Mouse (Mus musculus) heart, embryonic 10.5 days (tissue): ENCODE measurements around the gene Radil. TPM values are rescaled to one million over a fixed set of nuclear protein-coding genes. Genes with fewer than 3 reads are reported as not detected.

ENCODE experiments used
- DNase-seq: peaks from one replicate; pipeline ENCODE4 v3.0.0-alpha.2; 2017; ENCODE audit warnings: low spot score
- H3K27ac ChIP-seq: fragments of 300-500 bp; sonication (generic); 2 replicates; pipeline ENCODE4 v1.5.1; 2016; ENCODE audit warnings: mild to moderate bottlenecking
- H3K27me3 ChIP-seq: fragments of 300-500 bp; sonication (generic); 2 replicates; pipeline ENCODE4 v1.6.1; 2016; ENCODE audit warnings: mild to moderate bottlenecking; ENCODE audit not compliant: poor library complexity, insufficient read depth, severe bottlenecking
- H3K36me3 ChIP-seq: fragments of 300-500 bp; sonication (generic); 2 replicates; pipeline ENCODE4 v1.6.1; 2016; ENCODE audit warnings: mild to moderate bottlenecking, moderate library complexity
- H3K4me1 ChIP-seq: fragments of 300-500 bp; sonication (generic); 2 replicates; pipeline ENCODE4 v1.6.1; 2016; ENCODE audit warnings: mild to moderate bottlenecking
- H3K4me3 ChIP-seq: fragments of 300-500 bp; sonication (generic); 2 replicates; pipeline ENCODE4 v1.5.1; 2016; ENCODE audit warnings: mild to moderate bottlenecking, moderate library complexity
- H3K9me3 ChIP-seq: fragments of 300-500 bp; sonication (generic); 2 replicates; pipeline ENCODE4 v1.6.1; 2016; ENCODE audit warnings: mild to moderate bottlenecking, moderate library complexity
- WGBS: fragments of 180-500 bp; shearing (Covaris S2); methylation state at CpG from one replicate; pipeline ENCODE4 v1.1.7; 2016; 5-methylcytosine and 5-hydroxymethylcytosine counted together
- polyA plus RNA-seq: library from polyadenylated mRNA; unstranded; fragments of >200 nt; fragmentation: Nextera tagmentation; extraction: Ambion mirVana; gene quantifications from 2 replicates; pipeline ENCODE4 v1.2.1, GENCODE M21; 2016

Gene Radil
- polyA plus RNA-seq, 1 experiment from 2014 or later: 10.9 TPM

GRCm38 (mm10) chr5:142495321-142496096, 55.4 kb downstream of the Radil start:
- H3K27me3 ChIP-seq: 0 out of 2 replicates have a peak, but pooled peaks cover 4% of the 10 kb centered on the region
- H3K9me3 ChIP-seq: no peaks in the 10 kb centered on the region
- H3K4me1 ChIP-seq: peaks cover 36% of the 10 kb centered on the region
- no peak overlapping the region; the same call in 1 of the 2 replicates for H3K27ac ChIP-seq
- H3K36me3 ChIP-seq: no peaks in the 10 kb centered on the region
- H3K4me3 ChIP-seq: no peak overlapping the region
- WGBS: 55% methylated on average over 14 of the region's 14 CpGs
- no peak for DNase-seq

GRCm38 (mm10) chr5:142493307-142493706, 57.6 kb downstream of the Radil start:
- H3K36me3 ChIP-seq: 0 out of 2 replicates have a peak, but pooled peaks cover 3% of the 10 kb centered on the region
- 83% methylated on average over 3 of the region's 3 CpGs for WGBS
- H3K27ac ChIP-seq: no peak overlapping the region
- peaks cover 21% of the 10 kb centered on the region for H3K4me1 ChIP-seq
- 0 out of 2 replicates have a peak, but pooled peaks cover 7% of the 10 kb centered on the region for H3K27me3 ChIP-seq
- no peak for DNase-seq
- no peak overlapping the region for H3K4me3 ChIP-seq
- no peaks in the 10 kb centered on the region for H3K9me3 ChIP-seq

GRCm38 (mm10) chr5:142489955-142490707, 60.8 kb downstream of the Radil start:
- H3K4me3 ChIP-seq: no peak overlapping the region
- H3K27me3 ChIP-seq: 0 out of 2 replicates have a peak, but pooled peaks cover 5% of the 10 kb centered on the region
- no peak for DNase-seq
- peaks cover 15% of the 10 kb centered on the region for H3K4me1 ChIP-seq
- H3K36me3 ChIP-seq: peaks cover 14% of the 10 kb centered on the region; the same call in 1 of the 2 replicates
- no peak overlapping the region for H3K27ac ChIP-seq
- H3K9me3 ChIP-seq: no peaks in the 10 kb centered on the region
- WGBS: 74% methylated on average over 9 of the region's 9 CpGs

GRCm38 (mm10) chr5:142486654-142487053, 64.2 kb downstream of the Radil start:
- Histone ChIP-seq H3K27ac (no peak overlapping the region), H3K4me1 (peaks cover 8% of the 10 kb centered on the region), H3K36me3 (peaks cover 14% of the 10 kb centered on the region; the same call in 1 of the 2 replicates), H3K4me3 (no peak overlapping the region), H3K27me3 (0 out of 2 replicates have a peak, but pooled peaks cover 5% of the 10 kb centered on the region), H3K9me3 (no peaks in the 10 kb centered on the region)
- DNase-seq: no peak
- 65% methylated on average over 9 of the region's 9 CpGs for WGBS

- DNase-seq: no peak
- H3K27ac ChIP-seq: no peak overlapping the region
- no peaks in the 10 kb centered on the region for H3K9me3 ChIP-seq
- H3K4me1 ChIP-seq: peaks cover 17% of the 10 kb centered on the region
- H3K4me3 ChIP-seq: no peak overlapping the region
- 0 out of 2 replicates have a peak, but pooled peaks cover 4% of the 10 kb centered on the region for H3K27me3 ChIP-seq
- peaks cover 11% of the 10 kb centered on the region; the same call in 1 of the 2 replicates for H3K36me3 ChIP-seq
- WGBS: 86% methylated on average over 5 of the region's 5 CpGs
These were observed 67.3 kb downstream of the Radil start for GRCm38 (mm10) chr5:142483581-142483980.

GRCm38 (mm10) chr5:142482512-142482911, 68.4 kb downstream of the Radil start:
- no peak for DNase-seq
- no peak overlapping the region for H3K27ac ChIP-seq
- 59% methylated on average over 2 of the region's 2 CpGs for WGBS
- H3K4me3 ChIP-seq: no peak overlapping the region
- peaks cover 20% of the 10 kb centered on the region for H3K4me1 ChIP-seq
- no peaks in the 10 kb centered on the region for H3K9me3 ChIP-seq
- no peaks in the 10 kb centered on the region for H3K27me3 ChIP-seq
- peaks cover 9% of the 10 kb centered on the region; the same call in 1 of the 2 replicates for H3K36me3 ChIP-seq

GRCm38 (mm10) chr5:142478829-142479435, 72.0 kb downstream of the Radil start:
- H3K9me3 ChIP-seq: no peaks in the 10 kb centered on the region
- 38% methylated on average over 17 of the region's 17 CpGs for WGBS
- H3K27me3 ChIP-seq: no peaks in the 10 kb centered on the region
- peaks cover 18% of the 10 kb centered on the region for H3K4me1 ChIP-seq
- H3K27ac ChIP-seq: peak overlapping the region; percentile 42; the same call in 1 of the 2 replicates
- DNase-seq: peak; percentile 87
- peak overlapping the region; percentile 25; the same call in 1 of the 2 replicates for H3K4me3 ChIP-seq
- H3K36me3 ChIP-seq: peaks cover 7% of the 10 kb centered on the region; the same call in 1 of the 2 replicates

- WGBS: 89% methylated on average over 5 of the region's 5 CpGs
- Histone ChIP-seq H3K27me3 (no peaks in the 10 kb centered on the region), H3K9me3 (no peaks in the 10 kb centered on the region), H3K27ac (0 out of 2 replicates have a peak overlapping the region, but pooled peaks have one; percentile 6), H3K4me1 (peaks cover 18% of the 10 kb centered on the region), H3K36me3 (peaks cover 10% of the 10 kb centered on the region; the same call in 1 of the 2 replicates), H3K4me3 (no peak overlapping the region)
- DNase-seq: no peak
These were observed 72.9 kb downstream of the Radil start for GRCm38 (mm10) chr5:142477866-142478615.

- H3K27ac ChIP-seq: no peak overlapping the region
- peaks cover 11% of the 10 kb centered on the region for H3K36me3 ChIP-seq
- no peaks in the 10 kb centered on the region for H3K27me3 ChIP-seq
- no peaks in the 10 kb centered on the region for H3K9me3 ChIP-seq
- peaks cover 18% of the 10 kb centered on the region for H3K4me1 ChIP-seq
- no peak overlapping the region for H3K4me3 ChIP-seq
- WGBS: 86% methylated on average over 12 of the region's 12 CpGs
- no peak for DNase-seq
These were observed 73.6 kb downstream of the Radil start for GRCm38 (mm10) chr5:142477346-142477745.

GRCm38 (mm10) chr5:142475669-142476068, 75.2 kb downstream of the Radil start:
- Histone ChIP-seq H3K27me3 (no peaks in the 10 kb centered on the region), H3K36me3 (peaks cover 18% of the 10 kb centered on the region), H3K9me3 (no peaks in the 10 kb centered on the region), H3K4me1 (peaks cover 18% of the 10 kb centered on the region), H3K4me3 (no peak overlapping the region), H3K27ac (no peak overlapping the region)
- no peak for DNase-seq
- 80% methylated on average over 7 of the region's 7 CpGs for WGBS

GRCm38 (mm10) chr5:142473696-142474095, 77.2 kb downstream of the Radil start:
- Histone ChIP-seq H3K36me3 (peaks cover 36% of the 10 kb centered on the region), H3K4me3 (no peak overlapping the region), H3K9me3 (no peaks in the 10 kb centered on the region), H3K4me1 (peaks cover 10% of the 10 kb centered on the region), H3K27me3 (no peaks in the 10 kb centered on the region), H3K27ac (no peak overlapping the region)
- 71% methylated on average over 10 of the region's 10 CpGs for WGBS
- DNase-seq: no peak

GRCm38 (mm10) chr5:142469796-142470195, 81.1 kb downstream of the Radil start:
- no peak for DNase-seq
- Histone ChIP-seq H3K4me3 (no peak overlapping the region), H3K27ac (no peak overlapping the region), H3K9me3 (no peaks in the 10 kb centered on the region), H3K4me1 (peaks cover 9% of the 10 kb centered on the region), H3K27me3 (no peaks in the 10 kb centered on the region), H3K36me3 (peaks cover 51% of the 10 kb centered on the region)
- 86% methylated on average over 11 of the region's 11 CpGs for WGBS
